ENCODE assay signal across 27 mouse cellular contexts in genomic region chr4:57769007-57769406, GRCm38 (mm10). TPM values are rescaled to one million over a fixed set of nuclear protein-coding genes. Genes with fewer than 3 reads are reported as not detected.
DNase-seq lines count a peak whose midpoint lies in the region; ATAC-seq and TF ChIP-seq lines count a peak whose summit lies in the region.
"Had no signal": no experiment of that assay in that cellular context is flagged by ENCODE, and none has a peak within 500 bp of the region (broad histone marks: within the 10 kb centered on the region; RNA-seq: fewer than 3 reads in every experiment).

No protein-coding gene starts in this region.

- H3K4me3 ChIP-seq in kidney, postnatal 0 days (replicated peaks; ENCODE audit: low read depth, low read length), result no peak overlapping the region
- no peak overlapping the region for H3K4me3 ChIP-seq in C2C12 (ENCODE audit: insufficient read depth, poor library complexity, severe bottlenecking)
- no peak overlapping the region for H3K4me3 ChIP-seq in embryonic fibroblast, embryonic 13.5 days (ENCODE audit: insufficient read depth, low read length)
- H3K4me3 ChIP-seq: embryonic facial prominence, embryonic 13.5 days; erythroblast, embryonic 14.5 days; gastrocnemius, adult 2 months; heart, adult 2 months; heart, embryonic 12.5 days; limb, embryonic 13.5 days had no signal

- peaks cover 4% of the 10 kb centered on the region for H3K79me3 ChIP-seq in C2C12 (ENCODE audit: low read depth)

- ATAC-seq in kidney, postnatal 0 days (replicated peaks; ENCODE audit: low FRiP score, low read depth), result no peak
- ATAC-seq: forebrain, embryonic 16.5 days; intestine, embryonic 16.5 days had no signal

- H3K4me2 ChIP-seq in kidney, postnatal 0 days (ENCODE audit: low read length), result no peak overlapping the region
- H3K4me2 ChIP-seq: embryonic facial prominence, embryonic 13.5 days; heart, embryonic 12.5 days; limb, embryonic 13.5 days; liver, embryonic 11.5 days had no signal

- no peaks in the 10 kb centered on the region for H3K79me2 ChIP-seq in C2C12 (ENCODE audit: control insufficient read depth, insufficient read depth)

- no peak for TF ChIP-seq POLR2A in embryonic fibroblast, embryonic 13.5 days (IDR thresholded peaks at IDR 0.05; ENCODE audit: low read depth, low read length)

- no peak overlapping the region for H3K27ac ChIP-seq in kidney, postnatal 0 days
- H3K27ac ChIP-seq in embryonic fibroblast, embryonic 13.5 days (ENCODE audit: insufficient read depth, low read length), result peak overlapping the region; percentile 12; the same call in 1 of the 2 replicates
- H3K27ac ChIP-seq: embryonic facial prominence, embryonic 13.5 days; gastrocnemius, adult 2 months; heart, adult 2 months; limb, embryonic 13.5 days had no signal

- WGBS in kidney, postnatal 0 days, result 32% methylated on average over 3 of the region's 3 CpGs

- H3K4me1 ChIP-seq in kidney, postnatal 0 days (replicated peaks; ENCODE audit: insufficient read depth, low read length), result 0 out of 2 replicates have a peak, but pooled peaks cover 5% of the 10 kb centered on the region
- peaks cover 29% of the 10 kb centered on the region for H3K4me1 ChIP-seq in embryonic fibroblast, embryonic 13.5 days (ENCODE audit: control insufficient read depth, insufficient read depth, low read length)

- no peaks in the 10 kb centered on the region for H3K9me3 ChIP-seq in kidney, postnatal 0 days (replicated peaks; ENCODE audit: low read length)
- H3K9me3 ChIP-seq: embryonic facial prominence, embryonic 13.5 days; heart, embryonic 12.5 days; limb, embryonic 13.5 days had no signal

- peak overlapping the region; percentile 40 for H3ac ChIP-seq in C2C12 (ENCODE audit: control insufficient read depth, insufficient read length, low read depth)

- no peaks in the 10 kb centered on the region for H3K36me3 ChIP-seq in kidney, postnatal 0 days (ENCODE audit: insufficient read depth, low read length)
- no peaks in the 10 kb centered on the region for H3K36me3 ChIP-seq in C2C12 (ENCODE audit: control insufficient read depth, insufficient read depth)
- H3K36me3 ChIP-seq: embryonic facial prominence, embryonic 13.5 days; limb, embryonic 13.5 days had no signal

- H3K27me3 ChIP-seq in kidney, postnatal 0 days (ENCODE audit: insufficient read depth, low read length), result no peaks in the 10 kb centered on the region
- no peaks in the 10 kb centered on the region for H3K27me3 ChIP-seq in C2C12 (ENCODE audit: control insufficient read depth, insufficient read depth, insufficient read length)
- H3K27me3 ChIP-seq: CH12.LX; embryonic facial prominence, embryonic 13.5 days; heart, embryonic 12.5 days; limb, embryonic 13.5 days had no signal

- TF ChIP-seq CTCF in kidney, postnatal 0 days (IDR thresholded peaks at IDR 0.05; ENCODE audit: low read depth), result no peak
- no peak for TF ChIP-seq CTCF in C2C12 (IDR thresholded peaks at IDR 0.05; ENCODE audit: control insufficient read depth, insufficient read depth, insufficient read length)
- no peak for TF ChIP-seq CTCF in embryonic fibroblast, embryonic 13.5 days (IDR thresholded peaks at IDR 0.05; ENCODE audit: borderline replicate concordance, insufficient read depth, low read length)

- peak; percentile 46 for DNase-seq in kidney, postnatal 0 days (ENCODE audit: low spot score)
- DNase-seq in kidney, adult 9 months, result no peak
- DNase-seq in Muller cell, postnatal 12 days (ENCODE audit: inconsistent ontology term), result peak; percentile 33
- DNase-seq in urinary bladder, adult 2 months (ENCODE audit: low spot score), result no peak
- DNase-seq: adrenal gland, postnatal 25 days; B cell, adult 2 months; cerebellum, adult 18-20 months; cerebellum, postnatal 10 days; gastrocnemius, adult 2 months; gastrocnemius, postnatal 36 days; heart, adult 2 months; kidney, adult 8-10 months; kidney, postnatal 14 days; midbrain, embryonic 14.5 days; right cerebral cortex, postnatal 4 days; thymus, adult 2 months; thymus, postnatal 36 days had no signal

- H3K9ac ChIP-seq in kidney, postnatal 0 days (ENCODE audit: low read depth, low read length), result no peak overlapping the region
- H3K9ac ChIP-seq: embryonic facial prominence, embryonic 13.5 days; heart, embryonic 12.5 days; limb, embryonic 13.5 days had no signal

TF ChIP-seq in C2C12, 6 proteins besides CTCF, POLR2A, EP300 and RAD21:
- TF ChIP-seq USF1 (IDR thresholded peaks at IDR 0.05; ENCODE audit: low read depth), result no peak
- peak; percentile 87 for TF ChIP-seq MYOD1 (IDR thresholded peaks at IDR 0.05; ENCODE audit: control insufficient read depth, insufficient read length, low read depth)
- TF ChIP-seq MYOG (IDR thresholded peaks at IDR 0.05; ENCODE audit: control insufficient read depth, extremely low read depth, insufficient read length), result no peak
- peak; percentile 16 for TF ChIP-seq FOSL1 (IDR thresholded peaks at IDR 0.05; ENCODE audit: insufficient read depth, low read length, poor library complexity, severe bottlenecking)
TF ChIP-seq in C2C12: peak in this region for 2.

RNA-seq across cellular contexts. Expression of gene Akap2, which starts 51.5 kb away (rescaled TPM):
- polyA plus RNA-seq in kidney, postnatal 0 days (2015; fragmentation: Nextera tagmentation; extraction: Ambion mirVana), result 20.5 and 24.7 TPM in 2 replicates
- polyA plus RNA-seq in C2C12 (2012; fragmentation: generic; extraction: Trizol), result 37.0 TPM
- polyA plus RNA-seq in embryonic fibroblast, embryonic 13.5 days (2011; ENCODE audit: insufficient read length, low read depth, missing spikeins), result 127 and 162 TPM in 2 replicates
- 37.8 and 49.2 TPM in 2 replicates for polyA plus RNA-seq in urinary bladder, adult 2 months (2012; rRNA removed)

Comparison
In these comparisons a context has a peak if more than half of its experiments do, and no peak if none do; other contexts are left out.
1. DNase-seq: peak in kidney, postnatal 0 days (single experiment) and Muller cell, postnatal 12 days (single experiment); none in kidney, adult 9 months (single experiment) and urinary bladder, adult 2 months (single experiment).